In the genomic region with DNA sequence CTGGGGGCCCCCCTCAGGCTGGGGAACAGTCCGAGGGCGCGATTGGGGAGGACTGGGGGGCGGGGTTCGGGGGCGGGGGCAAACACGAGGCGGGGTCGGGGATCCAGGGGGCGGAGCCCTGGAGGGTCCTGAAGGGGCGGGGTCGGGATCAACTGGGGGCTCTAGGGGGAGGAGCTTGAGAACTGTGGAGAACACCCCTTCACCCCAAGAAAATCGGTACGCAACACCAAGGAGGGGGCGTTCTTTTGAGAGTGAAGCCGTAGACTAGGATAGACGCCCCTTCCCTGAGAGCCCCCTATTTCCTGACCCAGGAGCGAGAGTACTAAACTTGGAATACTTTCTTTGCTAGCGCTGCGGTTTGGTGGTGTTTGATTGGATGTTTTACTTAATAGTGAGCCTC, we compare ENCODE assay signal across 8 mouse cellular contexts. TPM values are rescaled to one million over a fixed set of nuclear protein-coding genes. Genes with fewer than 3 reads are reported as not detected.
DNase-seq lines count a peak whose midpoint lies in the region; ATAC-seq and TF ChIP-seq lines count a peak whose summit lies in the region.

No protein-coding gene starts in this region.

- H3K9me3 ChIP-seq in intestine, postnatal 0 days (ENCODE audit: control insufficient read depth) = no peaks in the 10 kb centered on the region
- no peaks in the 10 kb centered on the region for H3K9me3 ChIP-seq in neural tube, embryonic 13.5 days

- no peak for TF ChIP-seq CTCF in intestine, postnatal 0 days (IDR thresholded peaks at IDR 0.05; ENCODE audit: low read depth)

- peaks cover 48% of the 10 kb centered on the region for H3K36me3 ChIP-seq in intestine, postnatal 0 days (ENCODE audit: control insufficient read depth, insufficient read depth)
- peaks cover 51% of the 10 kb centered on the region for H3K36me3 ChIP-seq in neural tube, embryonic 13.5 days

- H3K27ac ChIP-seq in intestine, postnatal 0 days (ENCODE audit: low read depth, low read length) = peak overlapping the region; percentile 86
- peak overlapping the region; percentile 85 for H3K27ac ChIP-seq in neural tube, embryonic 13.5 days (replicated peaks)

- H3K4me3 ChIP-seq in intestine, postnatal 0 days (ENCODE audit: low read depth, low read length) = peak overlapping the region; percentile 67
- peak overlapping the region; percentile 51 for H3K4me3 ChIP-seq in neural tube, embryonic 13.5 days

- DNase-seq in cerebellum, adult 11-12 months = peak; percentile 71
- no peak for DNase-seq in cerebellum, postnatal 10 days
- DNase-seq in retina, embryonic 14.5 days (ENCODE audit: low spot score) = peak; percentile 77
- no peak for DNase-seq in retina, postnatal 1 day
- DNase-seq in layer of hippocampus, adult 9-10 months (ENCODE audit: low spot score) = no peak

- under 1% methylated on average over 20 of the region's 20 CpGs for WGBS in intestine, postnatal 0 days
- WGBS in neural tube, embryonic 13.5 days = under 1% methylated on average over 20 of the region's 20 CpGs

- peak overlapping the region; percentile 79 for H3K4me2 ChIP-seq in intestine, postnatal 0 days (replicated peaks; ENCODE audit: low read depth)
- peak overlapping the region; percentile 66 for H3K4me2 ChIP-seq in neural tube, embryonic 13.5 days

- H3K9ac ChIP-seq in intestine, postnatal 0 days (ENCODE audit: low read depth, low read length) = peak overlapping the region; percentile 64
- H3K9ac ChIP-seq in neural tube, embryonic 13.5 days = peak overlapping the region; percentile 70

- H3K27me3 ChIP-seq in intestine, postnatal 0 days (replicated peaks; ENCODE audit: control insufficient read depth, insufficient read depth, low read length) = no peaks in the 10 kb centered on the region
- H3K27me3 ChIP-seq in neural tube, embryonic 13.5 days = no peaks in the 10 kb centered on the region

- H3K4me1 ChIP-seq in intestine, postnatal 0 days (replicated peaks; ENCODE audit: control insufficient read depth, insufficient read depth, low read length) = no peaks in the 10 kb centered on the region; the same call in 1 of the 2 replicates
- H3K4me1 ChIP-seq in neural tube, embryonic 13.5 days (replicated peaks) = peaks cover 78% of the 10 kb centered on the region

- no peak for ATAC-seq in intestine, postnatal 0 days
- ATAC-seq in neural tube, embryonic 13.5 days (ENCODE audit: low read depth) = peak; percentile 13
- ATAC-seq in CD4-positive, CD25-positive, alpha-beta regulatory T cell, adult 4 months = no peak

RNA-seq across cellular contexts. Expression of a gene that starts 0.6 kb away (rescaled TPM):
- polyA plus RNA-seq in intestine, postnatal 0 days (2015; fragmentation: Nextera tagmentation; extraction: Ambion mirVana) = 11.1 and 12.9 TPM in 2 replicates
- polyA plus RNA-seq in neural tube, embryonic 13.5 days (2015; fragmentation: Nextera tagmentation; extraction: Ambion mirVana) = 17.3 and 17.7 TPM in 2 replicates
- 1 to 10 TPM; 3.6 to 3.8 TPM for polyA plus RNA-seq in CD4-positive, CD25-positive, alpha-beta regulatory T cell, adult 4 months (2017; shearing (Covaris generic))

RNA-seq across cellular contexts. Expression of a gene that starts 0.6 kb away (rescaled TPM):
- polyA plus RNA-seq in intestine, postnatal 0 days (2015; fragmentation: Nextera tagmentation; extraction: Ambion mirVana) = 102 and 110 TPM in 2 replicates
- 30.4 and 31.1 TPM in 2 replicates for polyA plus RNA-seq in neural tube, embryonic 13.5 days (2015; fragmentation: Nextera tagmentation; extraction: Ambion mirVana)
- 100 to 1,000 TPM; 348 to 555 TPM for polyA plus RNA-seq in CD4-positive, CD25-positive, alpha-beta regulatory T cell, adult 4 months (2017; shearing (Covaris generic))

RNA-seq across cellular contexts. Expression of a gene that starts 7.1 kb away (rescaled TPM):
- polyA plus RNA-seq in intestine, postnatal 0 days (2015; fragmentation: Nextera tagmentation; extraction: Ambion mirVana) = 20.6 and 22.6 TPM in 2 replicates
- polyA plus RNA-seq in neural tube, embryonic 13.5 days (2015; fragmentation: Nextera tagmentation; extraction: Ambion mirVana) = 51.0 TPM in 2 replicates
- polyA plus RNA-seq in CD4-positive, CD25-positive, alpha-beta regulatory T cell, adult 4 months (2017; shearing (Covaris generic)) = 100 to 1,000 TPM; 117 to 200 TPM

RNA-seq across cellular contexts. Expression of a gene that starts 11.4 kb away (rescaled TPM):
- polyA plus RNA-seq in intestine, postnatal 0 days (2015; fragmentation: Nextera tagmentation; extraction: Ambion mirVana) = 0.25 and 0.31 TPM in 2 replicates
- polyA plus RNA-seq in neural tube, embryonic 13.5 days (2015; fragmentation: Nextera tagmentation; extraction: Ambion mirVana) = 0.43 TPM in 1 of 2 replicates, not detected in the other
- polyA plus RNA-seq in CD4-positive, CD25-positive, alpha-beta regulatory T cell, adult 4 months (2017; shearing (Covaris generic)) = 1 to 10 TPM; 2.0 to 3.1 TPM

RNA-seq across cellular contexts. Expression of a gene that starts 13.0 kb away (rescaled TPM):
- 10.8 and 11.6 TPM in 2 replicates for polyA plus RNA-seq in intestine, postnatal 0 days (2015; fragmentation: Nextera tagmentation; extraction: Ambion mirVana)
- 59.5 and 64.7 TPM in 2 replicates for polyA plus RNA-seq in neural tube, embryonic 13.5 days (2015; fragmentation: Nextera tagmentation; extraction: Ambion mirVana)
- polyA plus RNA-seq in CD4-positive, CD25-positive, alpha-beta regulatory T cell, adult 4 months (2017; shearing (Covaris generic)) = 10 to 100 TPM; 30.2 to 31.4 TPM

Comparison
In these comparisons a context has a peak if more than half of its experiments do, and no peak if none do; other contexts are left out.
1. DNase-seq: peak in cerebellum, adult 11-12 months (single experiment) and retina, embryonic 14.5 days (single experiment); none in cerebellum, postnatal 10 days (0 of 2), retina, postnatal 1 day (single experiment) and layer of hippocampus, adult 9-10 months (single experiment).